Mouse (Mus musculus) regulatory T cell (primary cell): ENCODE results near the gene Dennd2a.

ENCODE experiments used
- in situ Hi-C: fragments of 300-600 bp; cut with MboI, MseI; formaldehyde crosslinking; loops from one replicate; pipeline ENCODE4 v1.15.1; 2025; ENCODE audit warnings: high pct_unique_total_duplicates

Dennd2a gene

DNA sequence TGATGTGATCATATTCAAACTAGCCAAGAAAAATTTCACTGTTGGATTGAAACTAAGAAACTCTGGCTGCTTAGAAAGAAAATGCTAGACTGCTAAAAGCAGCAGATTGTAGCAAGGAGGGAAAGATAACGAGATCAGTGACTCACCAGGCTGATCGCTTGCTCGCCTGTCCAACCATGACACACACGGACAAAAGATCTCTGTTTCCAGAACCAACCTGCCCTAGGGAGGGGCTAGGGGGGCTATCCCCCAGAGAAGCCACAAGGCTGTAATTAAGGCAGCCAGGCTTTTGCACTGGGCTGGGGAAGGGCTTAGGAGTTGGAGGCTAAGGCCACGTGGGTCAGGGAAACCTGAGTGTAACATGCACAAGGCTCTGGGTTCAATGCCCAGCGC is 41.9 kb downstream of the Dennd2a start:
- in situ Hi-C loops, result no loop called here

GRCm38 (mm10) chr6:39515040-39515738 is 42.5 kb downstream of the Dennd2a start:
- in situ Hi-C loops, result no loop called here

- in situ Hi-C loops, result loop anchor here (10.0 kb wide), 1 partner anchor 1489 kb away; no protein-coding TSS in a partner anchor
Measured at GRCm38 (mm10) chr6:39503476-39503875, 54.2 kb downstream of the Dennd2a start.

DNA sequence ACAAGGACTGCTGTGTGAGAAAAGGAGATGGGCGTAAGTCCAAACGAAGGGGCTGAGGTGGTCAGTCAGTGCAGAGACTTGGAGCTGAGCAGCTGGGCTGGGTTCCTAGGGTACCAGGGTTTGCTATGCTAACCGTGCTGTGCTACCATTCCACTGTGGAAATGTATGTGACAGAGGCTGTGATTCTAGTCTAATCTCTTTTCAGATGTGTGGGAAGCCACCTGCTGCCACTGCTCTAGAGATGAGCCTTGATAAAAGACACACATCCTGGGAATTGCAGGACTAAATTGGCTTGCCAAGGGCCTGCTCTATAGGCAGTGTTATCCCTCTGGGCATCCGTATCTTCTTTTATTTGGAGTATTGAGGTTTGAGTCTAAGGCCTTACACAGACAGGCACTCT is 60.5 kb downstream of the Dennd2a start:
- in situ Hi-C loops, result no loop called here

DNA sequence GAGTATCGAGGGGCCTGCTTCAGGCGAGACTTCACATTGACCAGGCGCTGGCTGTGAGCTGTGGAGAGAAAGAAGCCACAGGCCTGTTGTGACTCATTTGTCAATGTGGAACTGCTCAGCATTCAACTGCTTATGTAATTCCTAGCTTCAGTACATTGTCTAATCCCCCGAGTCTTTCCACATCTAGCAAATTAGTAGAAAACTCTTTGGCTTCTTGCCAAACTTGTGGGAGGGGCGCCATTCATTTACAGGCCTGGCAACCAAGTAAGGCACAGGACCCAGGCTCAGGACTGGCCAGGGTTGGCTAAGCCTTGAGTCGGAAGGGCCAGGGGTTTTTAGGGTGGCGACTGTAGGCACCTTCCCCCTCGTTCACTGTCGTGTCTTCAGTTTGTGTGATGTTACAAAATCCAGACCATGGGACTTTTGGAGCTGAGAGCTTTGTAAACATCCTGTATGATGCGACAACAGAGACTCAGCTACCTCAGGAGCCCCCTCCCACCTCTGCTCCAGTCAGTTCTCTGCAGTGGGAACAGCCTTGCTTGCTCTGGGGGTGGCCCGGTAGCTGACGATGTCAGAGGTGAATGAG is 64.4 kb downstream of the Dennd2a start:
- in situ Hi-C loops, result no loop called here

DNA sequence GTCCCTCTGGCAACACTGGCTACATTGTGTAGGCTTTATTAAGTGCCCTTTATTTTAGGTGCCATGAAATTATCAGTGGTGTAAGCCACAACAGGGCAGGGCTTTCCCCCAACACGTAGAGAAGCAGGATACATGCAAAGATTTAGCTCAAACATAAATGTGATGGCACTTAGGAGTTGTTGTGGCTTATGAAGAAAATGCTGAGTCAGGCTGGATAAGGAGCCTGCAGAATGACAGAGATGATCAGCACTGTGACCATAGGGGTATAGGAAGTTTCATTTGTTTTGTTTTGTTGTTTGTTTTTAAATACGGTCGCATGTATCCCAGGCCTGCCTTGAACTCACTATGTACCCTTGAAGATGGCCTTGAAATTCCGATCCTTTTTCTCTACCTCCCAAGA is 65.5 kb downstream of the Dennd2a start:
- in situ Hi-C loops, result no loop called here

GRCm38 (mm10) chr6:39491203-39491602 is 66.5 kb downstream of the Dennd2a start:
- in situ Hi-C loops, result no loop called here

DNA sequence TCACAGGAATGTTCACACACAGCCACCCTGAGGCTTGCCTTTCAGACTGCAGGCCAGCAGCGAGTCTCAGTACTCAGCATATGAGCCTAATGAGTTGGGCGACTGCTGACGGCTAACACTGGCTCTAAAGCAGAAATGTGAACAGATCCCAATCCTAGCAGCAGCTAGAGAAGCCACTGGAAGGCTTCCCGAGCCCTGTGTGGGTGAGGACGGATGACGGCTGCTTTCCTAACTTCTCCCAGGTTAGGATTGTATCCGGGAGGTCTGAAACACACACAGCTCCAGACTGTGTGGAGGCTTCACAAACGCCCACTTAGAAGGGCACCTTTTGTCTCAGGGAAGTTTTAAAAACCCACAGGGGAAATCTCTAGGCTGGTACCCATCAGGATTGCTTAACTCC is 69.4 kb downstream of the Dennd2a start:
- in situ Hi-C loops, result no loop called here

- in situ Hi-C loops, result no loop called here
Measured at GRCm38 (mm10) chr6:39483656-39484055, 74.0 kb downstream of the Dennd2a start.

DNA sequence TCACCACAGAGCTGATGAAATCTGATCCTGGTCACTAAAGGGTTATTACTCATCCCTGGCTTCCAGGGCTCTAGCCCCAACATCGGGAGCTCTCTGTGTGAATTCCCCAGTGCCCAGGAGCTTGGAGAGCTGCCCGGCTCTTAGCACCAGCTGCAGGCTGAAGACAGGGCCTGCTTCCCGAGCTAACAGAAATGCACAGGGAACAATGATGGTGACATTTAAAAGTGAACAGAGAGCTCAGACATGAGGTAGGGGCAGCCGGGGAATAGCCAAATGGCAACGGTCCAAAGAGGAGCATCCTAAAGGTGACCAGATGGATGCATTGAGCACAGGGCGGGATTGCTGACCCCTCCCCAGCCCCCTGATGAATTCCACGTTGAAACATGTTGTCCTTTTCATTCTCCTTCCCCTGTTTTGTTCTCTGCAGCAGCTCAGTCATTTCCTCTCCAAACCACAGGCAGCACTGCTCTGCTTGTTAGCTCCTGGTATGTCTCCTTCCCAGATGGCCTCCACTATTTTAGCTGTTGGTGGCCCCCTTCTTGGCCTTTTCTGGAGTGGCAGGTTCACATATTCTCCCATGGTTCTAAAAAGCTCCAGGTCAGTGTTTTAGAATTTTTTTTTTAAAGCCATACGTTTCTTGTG is 79.0 kb downstream of the Dennd2a start:
- in situ Hi-C loops, result loop anchor here (10.0 kb wide), 1 partner anchor 306 kb away; no protein-coding TSS in a partner anchor

DNA sequence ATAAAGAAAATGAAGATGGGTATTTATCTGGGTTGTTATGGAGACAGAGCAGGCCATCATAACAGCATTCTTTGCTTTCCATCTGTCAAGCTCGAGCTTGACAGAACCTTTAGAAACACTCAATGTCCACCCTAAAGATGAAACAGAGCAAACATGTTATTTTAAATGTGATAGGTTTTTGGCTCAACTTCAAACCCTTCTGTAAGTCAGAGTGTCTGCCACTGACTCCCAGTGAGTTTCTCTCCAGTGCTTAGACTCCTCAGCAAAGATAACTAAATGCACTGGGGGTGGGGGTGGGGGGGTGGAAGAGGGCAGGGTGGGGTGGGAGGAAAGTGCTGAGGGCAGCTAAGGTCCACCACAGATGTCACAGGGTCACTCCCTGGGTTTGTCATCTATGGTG is 81.0 kb downstream of the Dennd2a start:
- in situ Hi-C loops, result loop anchor here (10.0 kb wide), 1 partner anchor 308 kb away; no protein-coding TSS in a partner anchor

GRCm38 (mm10) chr6:39474424-39474823 is 83.2 kb downstream of the Dennd2a start:
- in situ Hi-C loops, result loop anchor here (10.0 kb wide), 1 partner anchor 310 kb away; no protein-coding TSS in a partner anchor

- in situ Hi-C loops, result loop anchor here (10.0 kb wide), 1 partner anchor 312 kb away; no protein-coding TSS in a partner anchor
Measured at GRCm38 (mm10) chr6:39472837-39473236, 84.8 kb downstream of the Dennd2a start.

DNA sequence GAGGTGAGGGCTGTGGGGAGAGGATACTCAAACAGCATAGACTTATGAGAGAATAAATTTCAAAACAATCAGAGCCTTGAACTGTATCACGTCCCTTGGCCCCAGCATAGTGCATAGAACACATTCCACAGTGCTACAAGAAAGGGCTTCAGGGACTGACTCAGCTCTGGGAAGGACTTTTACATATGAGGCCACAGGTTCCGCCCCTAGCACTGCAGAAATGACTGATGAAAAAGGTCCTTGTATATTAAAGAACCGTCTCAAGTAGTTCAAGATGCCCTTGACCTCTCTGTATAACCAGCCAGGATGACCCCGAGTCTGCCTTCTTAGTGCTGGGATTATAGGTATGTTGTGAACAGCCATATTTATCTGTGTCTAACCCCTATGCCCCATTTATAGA is 85.4 kb downstream of the Dennd2a start:
- in situ Hi-C loops, result loop anchor here (10.0 kb wide), 1 partner anchor 313 kb away; no protein-coding TSS in a partner anchor

DNA sequence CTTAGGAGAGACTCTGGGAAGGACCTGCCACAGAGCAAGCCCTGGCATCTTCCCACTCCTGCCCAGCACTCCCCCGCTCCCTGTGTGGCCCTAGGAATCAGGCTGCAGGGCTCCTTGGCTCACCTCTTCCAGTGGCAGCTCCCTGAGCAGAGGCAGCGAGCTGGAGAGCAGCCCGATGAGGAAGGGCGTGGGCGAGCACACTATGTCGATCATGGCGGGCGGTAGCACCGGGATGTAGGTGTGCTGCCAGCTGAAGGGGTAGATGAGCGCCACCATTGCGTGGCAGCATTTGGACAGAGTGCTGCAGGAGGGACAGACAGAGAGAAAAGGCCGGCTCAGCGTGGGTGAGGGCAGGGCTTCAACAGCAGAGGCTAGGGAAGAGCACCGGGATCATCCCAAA is 87.6 kb downstream of the Dennd2a start:
- in situ Hi-C loops, result loop anchor here (10.0 kb wide), 1 partner anchor 315 kb away; no protein-coding TSS in a partner anchor

GRCm38 (mm10) chr6:39469427-39469826 is 88.2 kb downstream of the Dennd2a start:
- in situ Hi-C loops, result loop anchor here (5.0 kb wide), 1 partner anchor 93 kb away; no protein-coding TSS in a partner anchor

GRCm38 (mm10) chr6:39462621-39463538 is 94.8 kb downstream of the Dennd2a start:
- in situ Hi-C loops, result no loop called here

- in situ Hi-C loops, result no loop called here
Measured at GRCm38 (mm10) chr6:39460040-39460439, 97.6 kb downstream of the Dennd2a start.

DNA sequence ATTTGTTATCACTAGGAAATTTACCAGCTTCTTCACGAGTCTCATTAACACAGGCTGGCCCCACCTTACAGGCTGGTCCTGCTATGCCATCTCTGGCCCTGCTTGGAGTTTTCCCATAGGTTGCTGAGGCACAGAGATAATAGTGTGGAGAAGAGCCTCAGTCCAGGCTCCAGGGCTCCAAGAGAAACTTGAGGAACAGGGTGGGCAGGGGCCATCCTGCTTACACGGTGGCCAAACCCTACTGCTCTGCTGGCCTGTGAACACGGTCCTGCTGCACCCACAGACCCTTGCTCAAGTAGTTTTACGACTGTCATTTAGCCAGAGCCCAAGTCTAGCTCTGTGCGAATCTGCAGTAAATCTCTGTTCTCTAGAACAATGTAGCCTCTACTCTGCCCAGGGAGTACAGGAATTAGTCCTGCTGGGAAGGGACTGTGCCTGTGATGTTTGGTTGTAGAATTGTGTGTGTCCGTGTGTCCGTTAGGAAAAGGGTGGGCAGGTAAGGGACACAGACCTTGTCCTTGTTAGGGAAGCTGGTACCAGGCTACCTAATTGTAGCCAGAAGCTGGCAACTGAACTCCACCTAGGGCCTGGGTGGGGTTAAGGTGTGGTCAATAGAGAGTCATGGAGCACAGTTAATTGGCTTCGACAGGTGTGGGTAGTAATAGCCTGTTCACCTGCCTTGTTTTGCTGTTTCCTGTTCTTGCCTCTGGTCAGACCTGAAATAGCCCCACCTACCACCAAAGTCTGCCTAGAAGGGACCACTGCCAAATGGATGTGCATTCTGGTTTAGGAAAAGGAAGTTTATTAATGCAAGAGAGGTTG is 102.1 kb downstream of the Dennd2a start:
- in situ Hi-C loops, result no loop called here

- in situ Hi-C loops, result no loop called here
Measured at GRCm38 (mm10) chr6:39454616-39455015, 103.1 kb downstream of the Dennd2a start.
